Mouse (Mus musculus): Measurements from ENCODE around the gene Gm2888. TPM values are rescaled to one million over a fixed set of nuclear protein-coding genes. Genes with fewer than 3 reads are reported as not detected.

Gm2888 gene
- polyA plus RNA-seq (2014; fragmentation: Illumina TruSeq; extraction: RNeasy Lipid Tissue Mini Kit (QIAGEN cat#74804); ENCODE audit: insufficient read depth, low read depth, low replicate concordance): not detected

DNA sequence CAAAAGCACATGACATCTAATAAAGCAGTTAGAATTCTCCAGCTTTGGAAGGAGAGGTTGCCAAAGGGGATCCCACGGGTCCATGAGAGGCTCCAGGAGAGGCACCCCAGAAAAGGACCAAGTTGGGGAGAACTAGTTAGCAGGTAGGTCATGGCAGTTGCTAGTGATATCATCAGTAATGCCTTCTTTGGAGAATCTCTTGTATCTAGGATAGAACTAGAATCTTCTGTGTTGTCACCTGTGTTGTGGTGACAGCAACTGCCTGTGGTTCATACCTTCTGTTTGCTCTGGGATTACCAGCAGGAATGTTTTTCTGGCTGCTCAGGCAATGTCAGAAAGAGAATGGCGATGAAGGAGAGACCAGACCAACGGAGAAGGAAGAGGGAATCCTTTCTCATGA lies at the start of gene Gm2888:
TSS of gene Gm2888 (plus strand) at position 301 of the 400 bp plus-strand sequence.

DNA sequence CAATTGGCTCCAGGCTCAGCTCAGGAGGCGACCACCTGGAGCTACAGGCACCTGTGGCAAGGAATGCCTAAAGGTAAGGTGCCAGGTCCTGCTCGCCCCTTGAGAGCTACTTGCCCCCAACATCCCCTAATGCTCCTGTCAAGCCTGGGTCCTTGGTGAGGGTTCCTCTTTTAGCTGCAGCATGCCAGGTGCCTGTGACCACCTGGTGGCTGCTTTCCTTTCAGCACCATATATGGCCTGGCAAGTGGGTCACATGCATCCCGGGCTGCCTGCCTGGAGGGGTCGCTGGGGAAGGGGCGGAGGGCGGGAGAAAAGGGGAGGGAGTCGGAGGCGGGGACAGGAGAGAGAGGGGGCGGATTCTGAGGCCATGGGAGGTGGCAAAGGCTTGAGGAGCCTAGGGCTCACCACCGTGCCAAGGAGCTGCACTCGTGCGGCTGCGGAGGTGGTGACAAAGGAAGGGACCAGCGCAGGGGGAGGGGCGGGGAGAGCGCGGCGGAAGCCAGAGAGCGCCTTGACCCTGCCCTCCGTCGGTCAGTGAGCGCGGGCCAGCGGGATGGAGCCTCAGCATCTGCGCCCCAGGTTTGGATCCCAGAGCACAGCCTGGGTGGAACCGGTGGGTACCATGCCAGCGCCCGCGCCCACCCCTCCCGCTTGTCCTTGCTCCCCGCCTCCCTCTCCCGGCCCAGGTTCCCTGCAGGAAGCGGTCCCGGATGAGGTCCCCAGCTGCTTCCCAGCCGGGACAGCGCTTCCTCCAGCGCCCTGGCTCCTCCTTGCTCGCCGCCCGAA lies 19.1 kb downstream of the Gm2888 start, which contains the start of gene Gm2897:
TSS of gene Gm2897 (plus strand) at position 559 of the 786 bp plus-strand sequence.

Other genes starting within 250 kb of the Gm2888 start
- not detected for gene Gm2897, start 19.3 kb downstream of the Gm2888 start, polyA plus RNA-seq (2014; fragmentation: Illumina TruSeq; extraction: RNeasy Lipid Tissue Mini Kit (QIAGEN cat#74804); ENCODE audit: insufficient read depth, low read depth, low replicate concordance)
- gene Gm10340, start 104.0 kb downstream of the Gm2888 start, polyA plus RNA-seq (2014; fragmentation: Illumina TruSeq; extraction: RNeasy Lipid Tissue Mini Kit (QIAGEN cat#74804); ENCODE audit: insufficient read depth, low read depth, low replicate concordance): not detected
- not detected for gene Gm5795, start 158.3 kb downstream of the Gm2888 start, polyA plus RNA-seq (2014; fragmentation: Illumina TruSeq; extraction: RNeasy Lipid Tissue Mini Kit (QIAGEN cat#74804); ENCODE audit: insufficient read depth, low read depth, low replicate concordance)
- not detected for gene D830030K20Rik, start 178.5 kb downstream of the Gm2888 start, polyA plus RNA-seq (2014; fragmentation: Illumina TruSeq; extraction: RNeasy Lipid Tissue Mini Kit (QIAGEN cat#74804); ENCODE audit: insufficient read depth, low read depth, low replicate concordance)

Measured in lung, adult 10 weeks (tissue).